Mouse (Mus musculus) myocyte (in vitro differentiated cells): ENCODE results near the gene C1qtnf7.

Experiments
- CEBPB ChIP-seq: IDR thresholded peaks from 2 replicates; pipeline ENCODE4 v1.6.1; 2011; ENCODE audit warnings: mild to moderate bottlenecking, moderate library complexity; ENCODE audit not compliant: poor library complexity, insufficient read depth, severe bottlenecking
- E2F4 ChIP-seq: IDR thresholded peaks from one replicate; pipeline ENCODE4 v1.6.1; 2011; ENCODE audit warnings: mild to moderate bottlenecking, control low read depth, moderate library complexity; ENCODE audit not compliant: insufficient read depth
- MAX ChIP-seq: IDR thresholded peaks from one replicate; pipeline ENCODE4 v1.6.1; 2011; ENCODE audit warnings: low read depth, mild to moderate bottlenecking, control low read depth
- MYOG ChIP-seq, 3 experiments: IDR thresholded peaks; one replicate each; pipeline ENCODE4 v1.6.1; 2011; ENCODE audit warnings: control low read depth in 2 of 3, low read depth in 2 of 3, mild to moderate bottlenecking in 2 of 3; ENCODE audit not compliant: insufficient read length in 2 of 3, control insufficient read depth in 1 of 3, insufficient read depth in 1 of 3
- POLR2A ChIP-seq: IDR thresholded peaks from one replicate; pipeline ENCODE4 v1.6.1; 2011; ENCODE audit warnings: low read depth, mild to moderate bottlenecking, control low read depth, moderate library complexity; ENCODE audit not compliant: insufficient read length
- POLR2AphosphoS2 ChIP-seq: IDR thresholded peaks from one replicate; pipeline ENCODE4 v1.6.1; 2011; ENCODE audit warnings: low read depth, control low read depth; ENCODE audit not compliant: insufficient read length
- REST ChIP-seq: IDR thresholded peaks from one replicate; pipeline ENCODE4 v1.6.1; 2011; ENCODE audit warnings: mild to moderate bottlenecking, control low read depth, moderate library complexity; ENCODE audit not compliant: insufficient read depth, insufficient read length
- TCF12 ChIP-seq: IDR thresholded peaks from one replicate; pipeline ENCODE4 v1.6.1; 2011; ENCODE audit warnings: mild to moderate bottlenecking, control low read depth; ENCODE audit not compliant: poor library complexity, insufficient read depth, severe bottlenecking
- USF1 ChIP-seq: IDR thresholded peaks from one replicate; pipeline ENCODE4 v1.6.1; 2011; ENCODE audit warnings: low read depth, mild to moderate bottlenecking, control low read depth, moderate library complexity

- TF ChIP-seq POLR2A (no peak), MYOG (IDR thresholded peaks at IDR 0.05; ENCODE audit: control insufficient read depth in 1 of 3, insufficient read depth in 1 of 3, insufficient read length in 2 of 3, low read depth in 2 of 3) (no peak), REST (no peak), POLR2AphosphoS2 (no peak), TCF12 (no peak), MAX (no peak), E2F4 (no peak), USF1 (no peak), CEBPB (no peak)
Measured at GRCm38 (mm10) chr5:43583326-43584120, 68.2 kb downstream of the C1qtnf7 start.
